Mouse (Mus musculus): ENCODE measurements around the gene Slc22a7. TPM values are rescaled to one million over a fixed set of nuclear protein-coding genes. Genes with fewer than 3 reads are reported as not detected.
A peak's percentile ranks its signal among the peaks of the same experiment; 100 is the strongest.

Slc22a7 gene
- polyA plus RNA-seq, 1 experiment, result not detected

DNA sequence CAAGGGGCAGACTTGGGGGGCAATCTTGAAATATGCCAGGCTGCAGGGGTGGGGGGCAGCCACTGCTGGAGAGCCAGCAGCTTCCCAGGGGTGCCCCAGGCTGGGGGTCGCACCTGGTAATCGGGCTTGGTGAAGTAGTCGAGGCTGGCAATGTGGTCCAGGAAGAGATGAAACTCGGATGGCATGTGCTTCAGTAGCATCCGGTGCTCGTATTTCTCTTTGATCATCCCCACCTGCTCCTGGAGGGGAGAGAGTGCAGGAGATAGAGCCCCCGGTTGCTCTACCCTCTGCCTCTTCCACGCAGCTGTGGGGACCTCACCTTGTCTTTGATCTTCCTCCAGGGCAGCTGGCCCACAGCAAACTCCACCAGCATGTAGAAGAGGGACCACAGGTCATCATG is 38.3 kb upstream of the Slc22a7 start:
- WGBS, result 51% methylated on average over 8 of the region's 8 CpGs
- Histone ChIP-seq H3K27me3 (ENCODE audit: control insufficient read depth, insufficient read depth, low read length) (no peaks in the 10 kb centered on the region), H3K4me1 (ENCODE audit: control insufficient read depth, insufficient read depth, insufficient read length, low read length) (no peaks in the 10 kb centered on the region), H3K4me3 (ENCODE audit: low read depth, low read length) (no peak overlapping the region), H3K27ac (ENCODE audit: insufficient read depth, low read depth, low read length) (no peak overlapping the region), H3K36me3 (ENCODE audit: control insufficient read depth, insufficient read depth, low read length) (no peaks in the 10 kb centered on the region)
- TF ChIP-seq POLR2A (IDR thresholded peaks at IDR 0.05; ENCODE audit: low read depth, low read length), result no peak
- no peak for TF ChIP-seq CTCF (IDR thresholded peaks at IDR 0.05; ENCODE audit: extremely low read depth, insufficient read length, insufficient replicate concordance, low read depth, low read length)

DNA sequence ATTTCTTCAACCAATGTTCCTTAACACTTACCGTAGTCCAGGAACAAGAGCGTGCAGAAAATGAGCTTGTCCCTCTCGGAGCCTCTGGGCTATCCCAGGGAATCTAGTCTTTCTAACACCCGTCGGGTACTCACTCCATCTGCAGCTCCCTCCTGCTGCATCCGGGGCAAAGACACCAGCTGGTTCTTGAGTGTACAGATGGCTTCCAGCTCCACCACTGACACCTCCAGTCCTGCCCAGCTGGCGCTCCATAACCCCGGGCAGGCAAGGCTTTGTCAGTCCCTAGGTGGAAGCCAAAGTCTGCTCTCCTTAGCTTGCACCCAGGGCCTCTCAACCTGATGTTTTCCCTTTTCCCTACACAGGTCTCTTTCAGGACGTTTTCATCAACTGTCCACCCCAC is 29.6 kb upstream of the Slc22a7 start:
- TF ChIP-seq POLR2A (IDR thresholded peaks at IDR 0.05; ENCODE audit: low read depth, low read length), result no peak
- no peak for TF ChIP-seq CTCF (IDR thresholded peaks at IDR 0.05; ENCODE audit: extremely low read depth, insufficient read length, insufficient replicate concordance, low read depth, low read length)
- Histone ChIP-seq H3K27me3 (ENCODE audit: control insufficient read depth, insufficient read depth, low read length) (no peaks in the 10 kb centered on the region), H3K4me1 (ENCODE audit: control insufficient read depth, insufficient read depth, insufficient read length, low read length) (no peaks in the 10 kb centered on the region), H3K27ac (ENCODE audit: insufficient read depth, low read depth, low read length) (no peak overlapping the region), H3K4me3 (ENCODE audit: low read depth, low read length) (no peak overlapping the region), H3K36me3 (ENCODE audit: control insufficient read depth, insufficient read depth, low read length) (no peaks in the 10 kb centered on the region)
- WGBS, result 76% methylated on average over 9 of the region's 9 CpGs

DNA sequence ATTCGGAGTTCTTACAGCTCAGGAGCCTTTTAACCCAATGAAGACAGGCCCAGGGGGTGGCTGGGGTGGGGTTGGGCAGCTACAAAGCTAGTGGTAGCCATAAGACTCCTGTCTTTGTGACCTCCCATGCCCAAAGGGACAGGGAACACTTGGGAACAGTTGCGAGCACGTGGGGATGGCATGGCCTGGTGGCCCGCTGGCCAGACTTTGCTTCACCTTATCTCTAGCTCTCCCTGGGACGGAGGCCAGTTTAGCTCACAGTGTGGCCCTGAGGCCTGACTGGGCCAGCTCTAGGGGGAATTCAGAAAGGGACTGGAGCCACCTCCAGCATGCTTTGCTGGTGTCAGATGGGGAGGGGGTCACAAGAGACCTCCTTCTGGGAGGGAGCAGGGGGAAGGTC is 24.0 kb upstream of the Slc22a7 start:
- H3K36me3 ChIP-seq (ENCODE audit: control insufficient read depth, insufficient read depth, low read length), result no peaks in the 10 kb centered on the region
- H3K27me3 ChIP-seq (ENCODE audit: control insufficient read depth, insufficient read depth, low read length), result peaks cover 11% of the 10 kb centered on the region
- H3K4me1 ChIP-seq (ENCODE audit: control insufficient read depth, insufficient read depth, insufficient read length, low read length), result peaks cover 6% of the 10 kb centered on the region
- TF ChIP-seq CTCF (IDR thresholded peaks at IDR 0.05; ENCODE audit: extremely low read depth, insufficient read length, insufficient replicate concordance, low read depth, low read length) (no peak), POLR2A (IDR thresholded peaks at IDR 0.05; ENCODE audit: low read depth, low read length) (no peak)
- H3K27ac ChIP-seq (ENCODE audit: insufficient read depth, low read depth, low read length), result no peak overlapping the region
- no peak overlapping the region for H3K4me3 ChIP-seq (ENCODE audit: low read depth, low read length)
- WGBS, result 56% methylated on average over 5 of the region's 5 CpGs

DNA sequence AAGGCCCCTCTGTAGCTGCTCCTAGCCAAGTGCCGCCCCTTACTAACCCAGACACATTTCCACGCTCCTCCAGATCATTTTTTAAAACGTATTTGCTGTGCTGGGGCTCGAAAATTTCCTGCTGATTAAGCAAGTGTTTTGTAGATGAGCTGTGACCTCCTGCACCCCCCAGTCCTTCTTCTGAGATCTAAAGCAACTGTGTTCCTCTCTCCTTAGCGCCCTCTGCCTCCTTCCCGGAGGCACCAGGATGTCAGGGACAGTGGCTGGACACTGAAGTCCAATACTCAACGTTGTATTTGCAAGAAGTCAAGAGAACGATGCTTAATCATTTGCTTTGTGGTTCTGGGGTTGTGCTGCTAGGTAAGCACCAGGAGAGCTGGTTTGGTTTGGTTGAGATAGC is 23.1 kb upstream of the Slc22a7 start:
- no peak for TF ChIP-seq CTCF (IDR thresholded peaks at IDR 0.05; ENCODE audit: extremely low read depth, insufficient read length, insufficient replicate concordance, low read depth, low read length)
- TF ChIP-seq POLR2A (IDR thresholded peaks at IDR 0.05; ENCODE audit: low read depth, low read length), result no peak
- WGBS, result 8% methylated on average over 8 of the region's 8 CpGs
- peak overlapping the region; percentile 25; the same call in 1 of the 2 replicates for H3K4me3 ChIP-seq (ENCODE audit: low read depth, low read length)
- no peak overlapping the region for H3K27ac ChIP-seq (ENCODE audit: insufficient read depth, low read depth, low read length)
- H3K27me3 ChIP-seq (ENCODE audit: control insufficient read depth, insufficient read depth, low read length), result peaks cover 12% of the 10 kb centered on the region
- H3K36me3 ChIP-seq (ENCODE audit: control insufficient read depth, insufficient read depth, low read length), result no peaks in the 10 kb centered on the region
- peaks cover 6% of the 10 kb centered on the region for H3K4me1 ChIP-seq (ENCODE audit: control insufficient read depth, insufficient read depth, insufficient read length, low read length)

DNA sequence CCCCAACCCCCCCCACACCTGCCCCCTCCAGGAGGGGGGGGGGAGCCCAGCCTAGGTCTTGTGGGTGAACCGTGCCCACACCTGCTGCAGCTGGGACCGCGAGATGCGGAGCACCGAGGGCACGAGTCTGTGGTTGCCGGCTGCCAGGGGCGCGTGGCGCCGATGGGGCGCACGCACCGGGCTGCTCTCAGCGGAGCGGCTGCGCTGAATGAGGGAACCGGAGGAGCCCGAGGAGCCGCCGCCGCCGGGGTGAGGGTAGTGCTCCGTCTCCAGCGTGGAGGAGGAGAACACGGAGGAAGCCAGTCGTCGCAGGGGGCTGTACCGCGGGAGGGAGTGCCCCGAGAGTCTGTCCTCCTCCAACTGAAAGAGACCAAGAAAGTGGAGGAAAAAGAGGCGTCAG is 22.4 kb upstream of the Slc22a7 start:
- TF ChIP-seq CTCF (IDR thresholded peaks at IDR 0.05; ENCODE audit: extremely low read depth, insufficient read length, insufficient replicate concordance, low read depth, low read length), result no peak
- TF ChIP-seq POLR2A (IDR thresholded peaks at IDR 0.05; ENCODE audit: low read depth, low read length), result no peak
- H3K4me3 ChIP-seq (ENCODE audit: low read depth, low read length), result peak overlapping the region; percentile 25
- H3K27ac ChIP-seq (ENCODE audit: insufficient read depth, low read depth, low read length), result no peak overlapping the region
- H3K36me3 ChIP-seq (ENCODE audit: control insufficient read depth, insufficient read depth, low read length), result no peaks in the 10 kb centered on the region
- under 1% methylated on average over 32 of the region's 32 CpGs for WGBS
- H3K4me1 ChIP-seq (ENCODE audit: control insufficient read depth, insufficient read depth, insufficient read length, low read length), result peaks cover 6% of the 10 kb centered on the region
- peaks cover 18% of the 10 kb centered on the region for H3K27me3 ChIP-seq (ENCODE audit: control insufficient read depth, insufficient read depth, low read length)

DNA sequence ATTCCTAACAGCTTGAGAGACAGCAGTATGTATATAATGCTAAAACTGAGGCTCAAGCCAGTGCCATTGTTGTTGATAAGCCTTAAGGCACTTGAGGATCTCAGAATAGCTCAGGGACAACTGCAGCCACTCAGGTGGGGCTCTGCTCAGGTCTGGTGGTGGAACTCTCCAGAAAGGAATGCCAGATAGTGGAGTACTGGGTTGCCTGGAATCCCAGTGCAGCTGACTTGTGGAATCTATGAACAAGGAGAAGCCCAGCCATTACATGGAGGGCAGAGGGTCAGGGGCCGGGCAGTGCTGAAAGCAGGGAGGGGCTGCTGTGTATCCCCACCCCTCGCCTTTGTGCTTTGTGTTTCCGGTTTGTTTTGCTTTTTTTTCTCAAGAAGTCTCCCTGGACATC is 20.2 kb upstream of the Slc22a7 start:
- Histone ChIP-seq H3K4me3 (ENCODE audit: low read depth, low read length) (no peak overlapping the region), H3K36me3 (ENCODE audit: control insufficient read depth, insufficient read depth, low read length) (no peaks in the 10 kb centered on the region), H3K27ac (ENCODE audit: insufficient read depth, low read depth, low read length) (no peak overlapping the region), H3K4me1 (ENCODE audit: control insufficient read depth, insufficient read depth, insufficient read length, low read length) (peaks cover 6% of the 10 kb centered on the region), H3K27me3 (ENCODE audit: control insufficient read depth, insufficient read depth, low read length) (peaks cover 38% of the 10 kb centered on the region)
- WGBS, result 26% methylated on average over 3 of the region's 3 CpGs
- TF ChIP-seq CTCF (IDR thresholded peaks at IDR 0.05; ENCODE audit: extremely low read depth, insufficient read length, insufficient replicate concordance, low read depth, low read length), result no peak
- no peak for TF ChIP-seq POLR2A (IDR thresholded peaks at IDR 0.05; ENCODE audit: low read depth, low read length)

DNA sequence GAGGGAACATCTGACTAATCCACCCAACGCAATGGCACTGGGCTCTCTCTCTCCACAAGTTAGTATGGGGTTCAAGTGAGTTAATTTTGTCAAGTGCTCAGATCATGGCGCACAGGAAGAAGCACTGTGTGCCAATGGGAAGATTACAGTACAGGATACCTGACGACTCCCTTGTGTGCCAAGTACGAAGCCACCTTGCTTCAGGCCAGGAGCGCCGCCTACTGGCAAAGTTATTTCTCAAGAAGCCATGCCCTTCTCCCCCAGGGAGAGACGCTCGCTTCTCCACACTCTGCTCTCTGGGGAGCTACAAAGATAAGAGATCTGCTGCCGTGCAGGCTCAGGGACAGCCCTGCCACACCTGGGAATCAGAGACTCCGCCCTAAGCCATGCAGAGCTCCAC is 19.5 kb upstream of the Slc22a7 start:
- 8% methylated on average over 10 of the region's 10 CpGs for WGBS
- peaks cover 6% of the 10 kb centered on the region for H3K4me1 ChIP-seq (ENCODE audit: control insufficient read depth, insufficient read depth, insufficient read length, low read length)
- TF ChIP-seq CTCF (IDR thresholded peaks at IDR 0.05; ENCODE audit: extremely low read depth, insufficient read length, insufficient replicate concordance, low read depth, low read length) (peak; percentile 47; the same call in 1 of the 2 replicates), POLR2A (IDR thresholded peaks at IDR 0.05; ENCODE audit: low read depth, low read length) (no peak)
- no peaks in the 10 kb centered on the region for H3K36me3 ChIP-seq (ENCODE audit: control insufficient read depth, insufficient read depth, low read length)
- no peak overlapping the region for H3K27ac ChIP-seq (ENCODE audit: insufficient read depth, low read depth, low read length)
- no peak overlapping the region for H3K4me3 ChIP-seq (ENCODE audit: low read depth, low read length)
- H3K27me3 ChIP-seq (ENCODE audit: control insufficient read depth, insufficient read depth, low read length), result peaks cover 41% of the 10 kb centered on the region
